Mouse (Mus musculus): ENCODE data around the gene Fam92b. TPM values are rescaled to one million over a fixed set of nuclear protein-coding genes. Genes with fewer than 3 reads are reported as not detected.

Gene Fam92b
- total RNA-seq, 2 experiments from 2014 or later, result 0.50 to 0.55 TPM

DNA sequence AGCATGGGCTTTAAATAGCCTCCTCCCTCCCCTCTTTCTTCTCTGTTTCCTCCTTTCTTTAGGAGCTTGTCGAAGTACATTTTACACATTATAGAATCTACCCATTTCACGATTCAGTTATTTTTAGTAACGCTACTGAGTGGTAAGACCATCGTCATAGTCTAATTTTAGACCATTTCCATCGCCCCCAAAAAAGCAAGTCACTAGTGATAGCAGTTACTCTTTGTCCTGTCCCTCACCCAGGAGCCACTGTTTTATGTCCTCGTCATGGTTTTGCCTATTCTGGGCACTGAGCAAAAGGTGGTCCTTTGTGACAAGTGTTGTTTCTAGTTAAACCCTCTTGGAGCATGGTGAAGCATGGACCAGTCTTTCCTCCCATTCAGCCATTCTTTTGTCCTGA lies 57.3 kb downstream of the Fam92b start:
- DNase-seq (ENCODE audit: low spot score in 2 of 2), result peak in 1 of 2 experiments; percentile 59
- intact Hi-C loops (cut with DNase I), result loop anchor here (2.0 kb wide), 1 partner anchor 25 kb away; no protein-coding TSS in a partner anchor

DNA sequence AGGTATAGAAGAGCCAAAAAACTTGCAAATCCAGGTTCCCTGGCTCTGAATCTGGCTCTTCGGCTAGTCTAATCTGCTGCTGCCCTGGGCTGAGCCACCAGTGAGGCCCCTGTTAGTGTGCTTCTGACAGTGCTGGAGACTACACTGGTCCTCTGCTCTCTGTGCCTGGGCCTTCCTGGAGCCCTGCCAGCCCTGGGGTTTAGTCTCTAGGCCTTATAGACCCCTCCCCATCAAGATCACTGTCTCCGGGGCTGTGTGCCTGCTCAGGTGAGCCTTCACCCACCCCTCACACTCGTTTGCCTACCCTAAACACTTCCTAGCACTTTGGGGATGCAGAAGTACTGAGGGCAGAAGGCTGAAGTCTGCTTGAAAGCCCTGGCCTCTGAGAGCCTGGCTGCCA lies 57.8 kb downstream of the Fam92b start:
- DNase-seq (ENCODE audit: low spot score in 2 of 2), result no peak
- intact Hi-C loops (cut with DNase I), result loop anchor here (2.0 kb wide), 1 partner anchor 25 kb away; no protein-coding TSS in a partner anchor

DNA sequence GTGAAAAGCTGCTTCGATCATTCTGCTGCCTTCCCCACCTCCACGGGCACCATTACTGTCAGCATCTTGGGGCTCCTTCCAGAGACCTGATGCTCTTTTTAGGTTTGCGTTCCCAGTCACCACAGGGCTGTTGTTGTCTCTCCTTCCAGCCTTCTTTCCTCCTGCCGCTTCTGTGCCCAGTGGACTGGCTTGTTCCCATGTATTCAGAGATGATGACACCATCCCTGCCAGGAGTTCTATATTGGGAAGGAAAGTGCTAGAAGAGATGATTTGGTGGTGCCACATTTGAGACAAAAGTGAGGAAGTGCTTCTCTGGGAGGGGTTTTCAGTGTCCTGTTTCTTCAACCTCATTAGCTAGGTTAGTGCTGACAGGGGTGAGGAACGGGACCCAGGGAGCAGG lies 58.4 kb downstream of the Fam92b start:
- peak in 1 of 2 experiments; percentile 74 for DNase-seq (ENCODE audit: low spot score in 2 of 2)

DNA sequence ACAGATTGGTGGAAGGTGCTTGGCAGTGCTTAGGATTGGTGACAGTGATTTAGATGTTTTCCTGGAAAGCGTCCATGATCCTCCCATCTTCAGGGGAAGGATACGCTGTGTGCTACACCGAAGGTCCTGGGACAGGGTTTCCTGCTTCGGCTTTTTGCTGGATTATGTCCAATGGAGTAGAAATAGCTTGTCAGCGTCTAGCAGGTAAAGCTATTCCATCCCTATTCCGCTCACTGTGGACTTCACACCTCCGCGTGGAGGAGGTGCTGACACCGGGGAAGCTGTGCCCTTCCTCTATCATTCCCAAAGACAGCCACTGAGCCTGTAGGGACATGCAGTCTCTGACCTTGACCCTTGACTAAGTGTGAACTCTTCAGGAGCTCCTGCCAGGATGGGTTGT lies 59.1 kb downstream of the Fam92b start:
- no peak for DNase-seq (ENCODE audit: low spot score in 2 of 2)
- intact Hi-C loops (cut with DNase I), result loop anchor here (2.0 kb wide), 1 partner anchor 27 kb away; no protein-coding TSS in a partner anchor

More for the DNA sequence above, 58.4 kb downstream of the Fam92b start:
- intact Hi-C loops (cut with DNase I), result loop anchor here (2.0 kb wide), 1 partner anchor 26 kb away; no protein-coding TSS in a partner anchor

DNA sequence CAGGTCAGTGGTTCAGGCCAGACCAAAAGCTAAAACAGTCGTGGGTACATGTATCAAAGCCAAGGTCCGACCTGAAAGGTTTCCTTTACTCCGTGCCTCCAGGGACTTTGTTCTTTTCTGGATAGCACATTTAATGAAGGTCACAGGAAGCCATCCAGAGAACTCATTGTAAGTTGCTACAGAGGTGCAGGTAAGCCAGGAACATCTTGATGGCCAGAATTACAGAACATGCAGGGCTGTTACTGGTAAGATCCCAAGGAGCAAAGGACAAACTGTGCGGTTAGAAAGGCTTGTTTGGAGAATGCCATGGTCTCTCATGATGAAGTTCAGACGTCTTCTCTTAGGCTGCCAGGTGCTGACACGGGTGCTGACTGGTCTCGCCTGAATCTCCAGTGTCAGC lies 60.7 kb downstream of the Fam92b start:
- intact Hi-C loops (cut with DNase I), result no loop called here
- DNase-seq (ENCODE audit: low spot score in 2 of 2), result no peak

Other genes starting within 250 kb of the Fam92b start
- gene Crispld2, start 185.0 kb downstream of the Fam92b start, total RNA-seq (2021), result 1 to 10 TPM; 2.1 to 2.5 TPM
- gene Zdhhc7, start 76.0 kb downstream of the Fam92b start, total RNA-seq (2021), result 10 to 100 TPM; 36.5 to 40.0 TPM
- 100 to 1,000 TPM; 221 to 232 TPM for gene 6430548M08Rik, start 63.3 kb downstream of the Fam92b start, total RNA-seq (2021)
- gene Gse1, start 51.0 kb upstream of the Fam92b start, total RNA-seq (2021), result 10 to 100 TPM; 74.2 to 79.4 TPM

Data from left cerebral cortex, postnatal 25 days (tissue).